Mouse (Mus musculus) cerebellum, postnatal 4 days (tissue): ENCODE measurements around the gene Clta.
A peak's percentile ranks its signal among the peaks of the same experiment; 100 is the strongest.

Experiments used
- DNase-seq, 2 experiments: peaks; one replicate each; pipeline ENCODE4 v3.0.0; 2022; ENCODE audit warnings: low spot score in 2 of 2, mixed read lengths in 1 of 2

Clta gene

DNA sequence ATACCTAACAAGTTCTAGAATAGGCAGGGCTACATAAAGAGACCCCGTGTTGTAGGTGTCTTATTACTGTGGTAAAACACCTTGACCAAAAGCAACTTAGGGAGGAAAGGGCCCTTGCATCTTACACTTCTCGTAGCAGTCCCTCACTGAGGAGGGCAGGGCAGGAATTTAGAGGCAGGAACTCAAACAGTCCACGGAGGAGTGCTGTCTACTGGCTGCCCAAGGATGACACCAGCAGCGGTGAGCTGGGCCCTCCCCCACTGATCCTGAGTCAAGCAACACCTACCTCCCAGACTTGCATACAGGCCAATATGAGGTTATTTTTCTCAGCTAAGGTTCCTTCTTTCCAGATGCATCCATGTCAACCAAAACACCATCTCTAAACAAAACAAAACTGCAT lies 24.0 kb upstream of the Clta start:
- DNase-seq, result peak in 1 of 2 experiments; percentile 8

DNA sequence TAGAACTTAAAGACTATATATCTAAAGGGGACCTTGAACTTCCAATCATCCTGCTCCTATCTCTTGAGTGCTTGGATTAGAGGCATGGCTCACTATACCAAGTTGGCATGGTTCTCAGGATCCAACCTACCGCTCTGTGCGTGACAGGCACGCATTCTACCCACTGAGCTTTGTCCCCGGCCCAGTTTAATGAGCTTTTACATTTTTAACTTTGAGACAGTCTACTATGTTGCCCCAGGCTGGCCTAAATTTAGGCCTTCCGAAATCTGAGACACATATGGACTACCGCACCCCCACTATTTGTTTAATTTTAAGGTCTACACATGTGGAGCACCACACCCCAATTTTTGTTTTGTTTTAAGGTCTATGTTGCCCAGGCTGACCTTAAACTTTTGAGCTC lies 23.4 kb upstream of the Clta start:
- DNase-seq, result peak in 1 of 2 experiments; percentile 7

- DNase-seq, result no peak
Measured at GRCm38 (mm10) chr4:43981251-43981650, 23.0 kb upstream of the Clta start.

- DNase-seq, result peak; percentile 97
Measured at GRCm38 (mm10) chr4:43982053-43982732, 22.1 kb upstream of the Clta start.

- no peak for DNase-seq
Measured at GRCm38 (mm10) chr4:43983181-43983580, 21.1 kb upstream of the Clta start, which contains the start of gene Ccin. TSS of gene Ccin (plus strand) at chr4:43983483.

DNA sequence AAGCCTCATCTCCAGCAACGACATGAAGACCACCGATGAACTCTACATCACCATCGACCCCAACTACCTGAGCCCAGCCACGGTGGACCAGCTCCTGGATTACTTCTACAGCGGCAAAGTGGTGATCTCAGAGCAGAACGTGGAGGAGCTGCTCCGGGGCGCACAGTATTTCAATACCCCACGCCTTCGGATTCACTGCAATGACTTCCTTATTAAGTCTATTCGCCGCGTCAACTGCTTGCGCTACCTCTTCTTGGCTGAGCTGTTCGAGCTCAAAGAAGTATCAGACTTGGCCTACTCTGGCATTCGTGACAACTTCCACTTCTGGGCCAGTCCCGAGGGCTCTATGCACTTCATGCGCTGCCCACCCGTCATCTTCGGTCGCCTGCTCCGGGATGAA lies 20.5 kb upstream of the Clta start:
- no peak for DNase-seq

GRCm38 (mm10) chr4:43984326-43984725 lies 19.9 kb upstream of the Clta start:
- DNase-seq, result no peak

DNA sequence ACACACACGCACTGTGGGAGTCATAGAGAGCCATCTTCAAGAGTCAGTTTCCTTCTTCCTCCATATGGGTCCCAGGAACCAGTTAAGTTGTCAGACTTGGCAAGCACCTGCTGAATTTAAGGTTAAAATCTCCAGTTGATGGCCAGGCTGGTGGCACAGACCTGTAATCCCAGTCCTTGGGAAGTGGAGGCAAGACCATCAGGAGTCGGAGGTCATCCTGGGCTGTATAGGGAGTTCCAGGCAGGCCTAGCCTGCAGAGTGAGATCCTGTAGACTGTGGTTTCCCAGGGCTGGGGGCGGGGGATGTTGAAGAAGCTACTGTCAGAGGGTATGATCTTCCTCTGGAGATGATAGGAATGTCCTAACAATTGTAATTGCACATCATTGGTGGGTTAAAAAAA lies 15.3 kb upstream of the Clta start:
- DNase-seq, result no peak

- DNase-seq, result no peak
Measured at GRCm38 (mm10) chr4:43993072-43993471, 11.2 kb upstream of the Clta start.

GRCm38 (mm10) chr4:43994342-43994741 lies 9.9 kb upstream of the Clta start:
- DNase-seq, result no peak

- no peak for DNase-seq
Measured at GRCm38 (mm10) chr4:44003622-44004021, 630 bp upstream of the Clta start.

GRCm38 (mm10) chr4:44004623-44005409 lies 564 bp downstream of the Clta start:
- DNase-seq, result no peak

DNA sequence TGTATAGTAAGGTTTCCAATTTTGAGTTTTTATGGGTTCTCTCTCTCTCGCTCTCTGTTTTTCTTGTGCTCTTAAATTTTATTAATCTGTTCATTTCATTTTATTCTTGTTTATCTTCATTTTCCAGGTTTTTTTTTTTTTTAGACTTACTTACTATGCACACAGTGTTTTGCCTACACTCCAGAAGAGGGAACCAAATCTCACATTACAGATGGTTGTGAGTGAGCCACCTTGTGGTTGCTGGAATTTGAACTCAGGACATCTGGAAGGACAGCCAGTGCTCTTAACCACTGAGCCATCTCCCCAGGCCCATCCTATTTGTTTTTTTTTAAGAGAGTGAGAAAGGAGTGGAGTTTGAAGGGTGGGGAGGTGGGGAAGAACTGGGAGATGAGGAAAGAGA lies 5.9 kb downstream of the Clta start:
- DNase-seq, result no peak

DNA sequence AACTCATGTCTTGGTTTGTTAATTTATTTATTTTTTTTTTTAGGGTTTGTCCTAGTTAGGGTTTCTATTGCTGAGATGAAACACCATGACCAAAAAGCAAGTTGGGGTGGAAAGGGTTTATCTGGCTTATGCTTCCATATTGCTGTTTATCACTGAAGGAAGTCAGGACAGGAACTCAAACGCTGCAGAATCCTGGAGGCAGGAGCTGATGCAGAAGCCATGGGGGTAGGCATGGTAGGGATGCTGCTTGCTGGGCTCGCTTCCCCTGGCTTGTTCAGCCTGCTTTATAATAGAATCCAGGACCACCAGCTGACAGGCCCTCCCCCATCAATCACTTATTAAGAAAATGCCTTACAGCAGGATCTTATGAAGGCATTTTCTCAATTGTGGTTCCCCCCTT lies 6.6 kb downstream of the Clta start:
- DNase-seq, result no peak

DNA sequence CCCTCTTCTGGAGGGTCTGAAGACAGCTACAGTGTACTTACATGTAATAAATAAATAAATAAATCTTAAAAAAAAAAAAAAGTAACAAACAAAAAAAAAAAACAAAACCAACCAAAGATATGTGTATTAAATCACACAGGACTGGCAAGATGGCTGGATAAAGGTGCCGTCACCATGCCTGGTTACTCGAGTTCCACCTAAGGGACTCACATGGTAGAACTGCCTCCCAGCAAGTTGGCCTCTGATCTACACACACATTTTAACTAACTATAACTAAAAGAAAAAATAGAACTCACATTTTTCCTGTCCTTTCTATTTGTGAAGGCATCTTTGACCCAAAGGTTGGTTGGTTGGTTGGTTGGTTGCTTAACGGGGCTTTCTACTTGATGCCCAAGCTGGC lies 7.5 kb downstream of the Clta start:
- no peak for DNase-seq

GRCm38 (mm10) chr4:44012376-44013367 lies 8.4 kb downstream of the Clta start:
- peak; percentile 70 to 86 for DNase-seq

GRCm38 (mm10) chr4:44013391-44014070 lies 9.3 kb downstream of the Clta start:
- no peak for DNase-seq

GRCm38 (mm10) chr4:44016071-44016470 lies 11.8 kb downstream of the Clta start:
- no peak for DNase-seq

- DNase-seq, result no peak
Measured at GRCm38 (mm10) chr4:44016791-44017190, 12.5 kb downstream of the Clta start.

GRCm38 (mm10) chr4:44022323-44022722 lies 18.1 kb downstream of the Clta start:
- DNase-seq, result no peak

GRCm38 (mm10) chr4:44022766-44023165 lies 18.5 kb downstream of the Clta start:
- no peak for DNase-seq
